Mouse (Mus musculus): ENCODE results near the gene Gm28036. TPM values are rescaled to one million over a fixed set of nuclear protein-coding genes. Genes with fewer than 3 reads are reported as not detected.

Gene Gm28036
- 11.0 and 17.6 TPM in 2 replicates for polyA plus RNA-seq (2014; fragmentation: Nextera tagmentation; extraction: Ambion mirVana)

DNA sequence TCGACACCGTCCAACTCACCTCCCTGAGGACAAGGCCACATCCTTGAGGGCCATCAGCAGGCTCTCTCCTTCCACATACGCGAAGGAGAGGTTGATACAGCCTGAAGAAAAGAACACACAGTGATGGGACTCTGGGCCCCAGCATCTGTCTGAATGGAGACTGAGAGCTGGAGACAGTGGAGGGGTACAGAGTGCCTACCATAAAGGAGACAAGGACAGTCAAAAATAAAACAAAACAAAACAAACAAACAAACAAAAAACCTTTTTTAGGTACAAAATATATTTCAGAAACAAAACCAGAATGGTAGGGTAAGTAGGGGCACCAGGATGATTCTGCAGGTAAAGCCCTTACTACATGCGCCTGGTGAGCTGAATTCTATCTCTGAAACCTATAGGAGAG is at the start of gene Gm28036:
Gene Gm28036, minus strand, starts transcription at position 101 of the 400 bp plus-strand sequence.
- no peaks in the 10 kb centered on the region for H3K9me3 ChIP-seq (ENCODE audit: control insufficient read depth, low read depth, low read length)
- 93% methylated on average over 5 of the region's 5 CpGs for WGBS
- no peak within 1 kb of the TSS for H3K4me3 ChIP-seq (ENCODE audit: low read depth, low read length)
- no peak within 1 kb of the TSS for H3K9ac ChIP-seq (replicated peaks; ENCODE audit: low read depth, low read length)
- ATAC-seq (ENCODE audit: insufficient number of reproducible peaks, insufficient read depth, low FRiP score, low read depth), result no peak
- peaks cover 3% of the 10 kb centered on the region; the same call in 1 of the 2 replicates for H3K36me3 ChIP-seq (ENCODE audit: control insufficient read depth, insufficient read depth, low read length)
- no peaks in the 10 kb centered on the region for H3K27me3 ChIP-seq (ENCODE audit: control insufficient read depth, insufficient read depth, low read length)
- no peak within 1 kb of the TSS for H3K27ac ChIP-seq (ENCODE audit: low read length)
- H3K4me2 ChIP-seq (replicated peaks; ENCODE audit: low read depth, low read length), result no peak within 1 kb of the TSS
- no peaks in the 10 kb centered on the region for H3K4me1 ChIP-seq (ENCODE audit: control insufficient read depth, insufficient read depth, low read length)

DNA sequence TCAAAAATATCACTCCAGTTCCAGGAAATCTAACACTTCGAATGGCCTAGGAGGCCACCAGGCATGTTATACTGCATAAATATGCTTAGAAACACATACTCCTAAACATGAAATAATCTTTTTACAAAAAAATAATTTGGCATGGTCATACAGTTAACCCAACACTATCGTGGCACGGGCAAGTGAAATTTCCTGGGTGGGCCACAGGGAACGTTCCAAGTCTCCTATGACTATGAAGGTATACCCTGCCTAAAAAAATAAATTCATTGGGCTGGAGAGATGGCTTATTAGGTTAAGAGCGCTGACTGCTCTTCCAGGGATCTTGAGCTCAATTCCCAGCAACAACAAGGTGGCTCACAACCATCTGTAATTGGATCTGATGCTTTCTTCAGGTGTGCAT is 39.7 kb upstream of the Gm28036 start:
- Histone ChIP-seq H3K4me3 (ENCODE audit: low read depth, low read length) (no peak overlapping the region), H3K9ac (replicated peaks; ENCODE audit: low read depth, low read length) (no peak overlapping the region), H3K27me3 (ENCODE audit: control insufficient read depth, insufficient read depth, low read length) (no peaks in the 10 kb centered on the region), H3K9me3 (ENCODE audit: control insufficient read depth, low read depth, low read length) (no peaks in the 10 kb centered on the region), H3K36me3 (ENCODE audit: control insufficient read depth, insufficient read depth, low read length) (peaks cover 82% of the 10 kb centered on the region), H3K4me2 (replicated peaks; ENCODE audit: low read depth, low read length) (no peak overlapping the region), H3K27ac (ENCODE audit: low read length) (no peak overlapping the region), H3K4me1 (ENCODE audit: control insufficient read depth, insufficient read depth, low read length) (no peaks in the 10 kb centered on the region)
- no peak for ATAC-seq (ENCODE audit: insufficient number of reproducible peaks, insufficient read depth, low FRiP score, low read depth)
- WGBS, result 95% methylated on average over 5 of the region's 5 CpGs

DNA sequence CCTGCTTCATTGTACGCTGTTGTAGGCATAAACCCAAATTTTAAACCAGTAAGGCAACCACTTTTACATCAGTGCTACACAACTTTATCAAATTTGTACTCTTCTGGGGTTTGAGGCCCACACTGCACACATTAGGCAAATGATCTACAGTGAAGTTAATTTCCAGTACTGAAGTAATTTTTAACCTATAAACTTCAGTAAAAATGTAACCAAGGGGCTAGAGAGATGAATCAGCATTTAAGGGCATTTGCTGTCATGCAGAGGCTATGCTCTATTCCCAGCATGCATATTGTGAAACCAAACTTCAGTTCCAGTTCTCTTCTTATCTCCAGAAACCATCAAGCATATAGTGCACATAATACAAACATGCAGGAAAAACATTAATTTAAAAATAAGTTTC is 38.6 kb upstream of the Gm28036 start:
- no peaks in the 10 kb centered on the region for H3K4me1 ChIP-seq (ENCODE audit: control insufficient read depth, insufficient read depth, low read length)
- no peak overlapping the region for H3K9ac ChIP-seq (replicated peaks; ENCODE audit: low read depth, low read length)
- no peaks in the 10 kb centered on the region for H3K9me3 ChIP-seq (ENCODE audit: control insufficient read depth, low read depth, low read length)
- no peak overlapping the region for H3K4me3 ChIP-seq (ENCODE audit: low read depth, low read length)
- 98% methylated on average over 1 of the region's 1 CpGs for WGBS
- peaks cover 87% of the 10 kb centered on the region for H3K36me3 ChIP-seq (ENCODE audit: control insufficient read depth, insufficient read depth, low read length)
- ATAC-seq (ENCODE audit: insufficient number of reproducible peaks, insufficient read depth, low FRiP score, low read depth), result no peak
- no peaks in the 10 kb centered on the region for H3K27me3 ChIP-seq (ENCODE audit: control insufficient read depth, insufficient read depth, low read length)
- H3K4me2 ChIP-seq (replicated peaks; ENCODE audit: low read depth, low read length), result no peak overlapping the region
- H3K27ac ChIP-seq (ENCODE audit: low read length), result no peak overlapping the region

DNA sequence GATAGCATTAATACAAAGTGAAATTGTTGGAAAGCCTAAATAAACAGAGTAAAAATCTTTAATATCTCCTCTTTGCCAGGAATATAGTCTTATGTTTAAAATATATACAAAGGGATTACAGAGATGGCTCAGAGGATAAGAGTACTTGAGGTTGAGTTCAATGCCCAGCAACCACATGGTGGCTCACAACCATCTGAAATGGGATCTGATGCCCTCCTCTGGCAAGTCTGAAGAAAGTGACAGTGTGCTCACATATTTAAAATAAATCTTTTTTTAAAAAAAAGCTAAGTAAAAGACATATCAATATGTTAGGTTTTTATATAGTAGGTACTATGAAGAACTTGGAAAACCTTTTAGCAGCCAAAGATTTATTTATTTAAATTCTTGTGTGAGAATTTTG is 24.6 kb upstream of the Gm28036 start:
- no peak for ATAC-seq (ENCODE audit: insufficient number of reproducible peaks, insufficient read depth, low FRiP score, low read depth)
- Histone ChIP-seq H3K27me3 (ENCODE audit: control insufficient read depth, insufficient read depth, low read length) (no peaks in the 10 kb centered on the region), H3K4me2 (replicated peaks; ENCODE audit: low read depth, low read length) (no peak overlapping the region), H3K4me3 (ENCODE audit: low read depth, low read length) (no peak overlapping the region), H3K36me3 (ENCODE audit: control insufficient read depth, insufficient read depth, low read length) (peaks cover 80% of the 10 kb centered on the region), H3K9me3 (ENCODE audit: control insufficient read depth, low read depth, low read length) (no peaks in the 10 kb centered on the region), H3K9ac (replicated peaks; ENCODE audit: low read depth, low read length) (no peak overlapping the region), H3K27ac (ENCODE audit: low read length) (no peak overlapping the region), H3K4me1 (ENCODE audit: control insufficient read depth, insufficient read depth, low read length) (no peaks in the 10 kb centered on the region)

DNA sequence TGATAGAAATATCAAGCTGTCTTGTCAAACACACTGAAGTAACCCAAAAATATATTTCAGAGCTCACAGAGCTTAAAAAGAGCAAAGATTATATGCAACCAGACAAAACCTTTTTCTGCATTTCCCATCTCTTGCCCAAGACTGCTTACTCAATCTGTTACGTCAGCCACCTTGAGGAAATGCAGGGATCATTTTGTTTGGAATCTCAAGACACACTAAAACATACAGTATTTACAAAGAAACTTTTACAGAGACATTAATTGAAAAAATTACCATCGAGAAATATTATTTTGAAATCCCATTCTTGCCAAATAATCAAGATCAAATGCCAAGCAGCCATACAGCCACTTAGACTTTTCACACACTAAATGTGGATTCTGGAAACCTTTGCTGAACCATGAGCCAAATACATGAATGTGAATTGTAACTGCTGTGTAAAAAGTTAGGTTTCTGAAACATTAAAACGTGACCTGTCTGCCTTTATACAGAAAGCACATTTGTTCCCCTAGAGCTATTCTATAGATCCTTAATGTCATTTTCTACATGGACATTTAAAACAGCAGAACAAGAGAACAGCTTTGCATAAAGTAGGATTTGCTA is 20.5 kb upstream of the Gm28036 start:
- no peaks in the 10 kb centered on the region for H3K9me3 ChIP-seq (ENCODE audit: control insufficient read depth, low read depth, low read length)
- peaks cover 48% of the 10 kb centered on the region for H3K36me3 ChIP-seq (ENCODE audit: control insufficient read depth, insufficient read depth, low read length)
- ATAC-seq (ENCODE audit: insufficient number of reproducible peaks, insufficient read depth, low FRiP score, low read depth), result no peak
- H3K27me3 ChIP-seq (ENCODE audit: control insufficient read depth, insufficient read depth, low read length), result no peaks in the 10 kb centered on the region
- no peak overlapping the region for H3K4me2 ChIP-seq (replicated peaks; ENCODE audit: low read depth, low read length)
- H3K9ac ChIP-seq (replicated peaks; ENCODE audit: low read depth, low read length), result no peak overlapping the region
- 83% methylated on average over 3 of the region's 3 CpGs for WGBS
- H3K4me3 ChIP-seq (ENCODE audit: low read depth, low read length), result no peak overlapping the region
- H3K4me1 ChIP-seq (ENCODE audit: control insufficient read depth, insufficient read depth, low read length), result peaks cover 5% of the 10 kb centered on the region; the same call in 1 of the 2 replicates
- no peak overlapping the region for H3K27ac ChIP-seq (ENCODE audit: low read length)

DNA sequence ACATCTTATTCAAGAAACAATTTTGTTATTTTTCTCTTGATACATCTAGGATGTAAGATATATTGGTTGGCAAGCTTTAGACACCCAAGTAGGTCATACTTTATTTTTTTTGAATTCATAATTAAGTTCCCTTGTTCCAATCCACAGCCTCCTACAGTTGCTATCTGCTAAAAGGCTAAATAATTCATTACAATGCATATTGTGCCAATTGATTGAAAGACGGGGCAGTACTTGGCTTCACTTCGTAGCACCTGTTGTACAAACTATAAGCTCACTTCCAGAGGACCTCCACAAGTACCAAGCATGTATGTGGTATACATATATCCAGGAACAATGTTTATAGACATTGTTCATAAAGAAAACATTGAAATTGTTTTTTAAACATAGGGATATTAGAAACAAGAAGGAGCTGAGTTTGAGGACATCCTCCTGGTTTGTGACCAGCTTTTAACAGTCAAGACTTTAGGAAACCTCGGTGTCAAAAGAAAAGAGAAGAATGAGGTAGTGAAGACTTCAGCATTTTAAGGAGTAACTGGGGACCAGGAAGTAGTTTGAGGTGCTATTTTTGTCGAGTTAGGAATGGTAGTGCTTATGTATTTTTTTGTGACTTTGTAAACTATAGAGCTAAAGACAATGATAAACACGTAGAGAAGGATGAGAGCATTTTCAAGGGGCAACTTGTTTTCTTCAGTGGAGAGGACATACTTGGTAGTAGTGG is 19.5 kb upstream of the Gm28036 start:
- 68% methylated on average over 5 of the region's 5 CpGs for WGBS
- ATAC-seq (ENCODE audit: insufficient number of reproducible peaks, insufficient read depth, low FRiP score, low read depth), result no peak
- H3K36me3 ChIP-seq (ENCODE audit: control insufficient read depth, insufficient read depth, low read length), result peaks cover 44% of the 10 kb centered on the region
- no peak overlapping the region for H3K9ac ChIP-seq (replicated peaks; ENCODE audit: low read depth, low read length)
- no peaks in the 10 kb centered on the region for H3K27me3 ChIP-seq (ENCODE audit: control insufficient read depth, insufficient read depth, low read length)
- H3K9me3 ChIP-seq (ENCODE audit: control insufficient read depth, low read depth, low read length), result no peaks in the 10 kb centered on the region
- peaks cover 5% of the 10 kb centered on the region; the same call in 1 of the 2 replicates for H3K4me1 ChIP-seq (ENCODE audit: control insufficient read depth, insufficient read depth, low read length)
- no peak overlapping the region for H3K27ac ChIP-seq (ENCODE audit: low read length)
- no peak overlapping the region for H3K4me2 ChIP-seq (replicated peaks; ENCODE audit: low read depth, low read length)
- H3K4me3 ChIP-seq (ENCODE audit: low read depth, low read length), result no peak overlapping the region

DNA sequence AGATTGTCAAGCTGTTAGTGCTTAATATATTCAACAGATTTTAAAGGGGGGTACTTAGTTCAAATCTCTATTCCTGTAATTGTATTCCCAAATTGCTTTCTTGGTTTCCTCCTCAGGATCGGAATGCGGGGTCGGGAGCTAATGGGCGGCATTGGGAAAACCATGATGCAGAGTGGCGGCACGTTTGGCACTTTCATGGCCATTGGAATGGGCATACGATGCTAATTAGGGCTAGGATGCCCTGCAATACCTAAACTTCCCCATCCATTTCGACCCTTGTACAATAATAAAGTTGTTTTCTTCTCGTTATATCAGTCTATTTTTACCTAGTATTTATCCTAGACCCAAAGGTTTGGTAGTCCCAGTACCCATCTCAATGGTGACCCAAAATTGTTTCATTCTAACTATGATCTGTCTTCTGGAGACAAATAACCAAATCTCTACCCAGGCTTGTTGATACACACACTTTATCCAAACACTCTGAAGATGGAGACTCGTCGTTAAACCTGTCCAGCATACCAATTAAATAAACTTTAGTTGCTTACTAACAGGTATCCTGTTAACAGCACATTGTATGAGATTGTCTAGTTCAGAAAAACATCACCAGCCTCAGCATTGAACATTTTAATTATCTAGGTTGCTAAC is 18.7 kb upstream of the Gm28036 start:
- Histone ChIP-seq H3K27ac (ENCODE audit: low read length) (no peak overlapping the region), H3K4me2 (replicated peaks; ENCODE audit: low read depth, low read length) (peak overlapping the region; percentile 56), H3K27me3 (ENCODE audit: control insufficient read depth, insufficient read depth, low read length) (no peaks in the 10 kb centered on the region), H3K36me3 (ENCODE audit: control insufficient read depth, insufficient read depth, low read length) (peaks cover 40% of the 10 kb centered on the region), H3K9ac (replicated peaks; ENCODE audit: low read depth, low read length) (no peak overlapping the region), H3K9me3 (ENCODE audit: control insufficient read depth, low read depth, low read length) (no peaks in the 10 kb centered on the region), H3K4me1 (ENCODE audit: control insufficient read depth, insufficient read depth, low read length) (peaks cover 5% of the 10 kb centered on the region; the same call in 1 of the 2 replicates), H3K4me3 (ENCODE audit: low read depth, low read length) (peak overlapping the region; percentile 64; the same call in 1 of the 2 replicates)
- no peak for ATAC-seq (ENCODE audit: insufficient number of reproducible peaks, insufficient read depth, low FRiP score, low read depth)
- WGBS, result 56% methylated on average over 11 of the region's 11 CpGs

DNA sequence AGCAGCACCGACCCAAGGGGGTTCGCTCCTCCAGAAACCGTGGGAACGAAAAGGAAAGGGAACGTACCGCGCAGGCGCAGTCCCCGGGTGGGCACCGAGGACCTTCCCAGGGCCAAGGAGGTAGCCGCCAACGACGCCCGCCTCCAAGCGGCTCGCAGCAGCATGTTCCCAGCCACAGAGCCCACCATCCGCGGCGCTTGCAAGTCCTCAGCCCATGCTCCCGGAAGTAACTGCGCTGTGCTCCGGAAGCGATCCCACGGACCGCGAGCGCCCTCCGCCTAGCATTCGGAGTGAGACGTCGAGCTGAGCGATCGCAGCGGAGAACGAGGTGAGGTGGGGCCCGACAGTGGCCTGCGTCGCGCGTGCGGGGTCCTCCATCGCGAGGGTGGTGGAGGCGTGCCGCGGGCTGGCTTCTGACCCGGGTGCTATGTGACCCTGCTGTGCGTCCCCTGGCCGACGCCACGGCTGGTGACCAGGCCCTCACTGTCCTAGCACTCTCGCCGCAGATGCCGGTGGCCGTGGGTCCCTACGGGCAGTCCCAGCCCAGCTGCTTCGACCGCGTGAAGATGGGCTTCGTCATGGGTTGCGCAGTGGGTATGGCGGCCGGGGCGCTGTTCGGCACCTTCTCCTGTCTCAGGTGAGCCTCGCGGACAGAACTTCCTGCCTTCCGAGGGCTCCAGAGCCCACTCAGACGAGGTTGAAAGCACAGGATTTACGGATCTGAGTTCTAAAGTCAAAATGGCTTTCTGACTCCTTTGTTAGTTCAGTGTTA is 17.2 kb upstream of the Gm28036 start, which contains the start of the genes Romo1 and Nfs1:
Gene Romo1, plus strand, starts transcription at position 87 of the 772 bp plus-strand sequence.
Gene Nfs1, minus strand, starts transcription at position 234 of the 772 bp plus-strand sequence.
- Histone ChIP-seq H3K4me1 (ENCODE audit: control insufficient read depth, insufficient read depth, low read length) (peaks cover 5% of the 10 kb centered on the region; the same call in 1 of the 2 replicates), H3K27ac (ENCODE audit: low read length) (peak within 1 kb of the TSS; percentile 92), H3K9ac (replicated peaks; ENCODE audit: low read depth, low read length) (peak within 1 kb of the TSS; percentile 73), H3K27me3 (ENCODE audit: control insufficient read depth, insufficient read depth, low read length) (no peaks in the 10 kb centered on the region), H3K4me3 (ENCODE audit: low read depth, low read length) (peak within 1 kb of the TSS; percentile 64), H3K4me2 (replicated peaks; ENCODE audit: low read depth, low read length) (peak within 1 kb of the TSS; percentile 82), H3K9me3 (ENCODE audit: control insufficient read depth, low read depth, low read length) (no peaks in the 10 kb centered on the region), H3K36me3 (ENCODE audit: control insufficient read depth, insufficient read depth, low read length) (peaks cover 26% of the 10 kb centered on the region)
- peak; percentile 96 for ATAC-seq (ENCODE audit: insufficient number of reproducible peaks, insufficient read depth, low FRiP score, low read depth)
- WGBS, result under 1% methylated on average over 67 of the region's 70 CpGs
